Mouse (Mus musculus) adrenal gland, adult 8-10 months (tissue): ENCODE results near the gene Ech1. TPM values are rescaled to one million over a fixed set of nuclear protein-coding genes. Genes with fewer than 3 reads are reported as not detected.

Source experiments
- DNase-seq: peaks from one replicate; pipeline ENCODE4 v3.0.0; 2022
- total RNA-seq, 4 experiments: library from RNA; stranded (reverse); gene quantifications; 2 replicates each; pipeline ENCODE4 v1.2.4; 2022

Gene Ech1
- total RNA-seq = 100 to 1,000 TPM; 402 to 476 (median 431) TPM

GRCm38 (mm10) chr7:28824941-28825685 lies at the start of gene Ech1:
TSS of gene Ech1 (plus strand) at chr7:28825217.
- DNase-seq = peak; percentile 91

- DNase-seq = no peak
These were observed 46.2 kb upstream of the Ech1 start for GRCm38 (mm10) chr7:28778825-28779224.

- peak; percentile 69 for DNase-seq
These were observed 44.9 kb upstream of the Ech1 start for GRCm38 (mm10) chr7:28780067-28780658.

- DNase-seq = no peak
These were observed 44.2 kb upstream of the Ech1 start for GRCm38 (mm10) chr7:28780857-28781256.

- DNase-seq = no peak
These were observed 43.8 kb upstream of the Ech1 start for GRCm38 (mm10) chr7:28781261-28781663.

GRCm38 (mm10) chr7:28785161-28785560 lies 39.9 kb upstream of the Ech1 start:
- no peak for DNase-seq

GRCm38 (mm10) chr7:28787884-28788283 lies 37.1 kb upstream of the Ech1 start:
- no peak for DNase-seq

- no peak for DNase-seq
These were observed 36.5 kb upstream of the Ech1 start, which contains the start of gene Rinl for GRCm38 (mm10) chr7:28788307-28789195. TSS of gene Rinl (plus strand) at chr7:28788969.

- DNase-seq = no peak
These were observed 35.8 kb upstream of the Ech1 start for GRCm38 (mm10) chr7:28789235-28789634.

GRCm38 (mm10) chr7:28790066-28790806 lies 34.8 kb upstream of the Ech1 start:
- DNase-seq = no peak

- DNase-seq = no peak
These were observed 33.3 kb upstream of the Ech1 start for GRCm38 (mm10) chr7:28791706-28792105.

- DNase-seq = no peak
These were observed 32.4 kb upstream of the Ech1 start for GRCm38 (mm10) chr7:28792391-28793185.

GRCm38 (mm10) chr7:28793834-28794233 lies 31.2 kb upstream of the Ech1 start:
- no peak for DNase-seq

GRCm38 (mm10) chr7:28794496-28794895 lies 30.5 kb upstream of the Ech1 start:
- DNase-seq = no peak

- DNase-seq = no peak
These were observed 29.2 kb upstream of the Ech1 start for GRCm38 (mm10) chr7:28795832-28796231.

- peak; percentile 83 for DNase-seq
These were observed 28.4 kb upstream of the Ech1 start for GRCm38 (mm10) chr7:28796562-28796975.

- no peak for DNase-seq
These were observed 25.0 kb upstream of the Ech1 start for GRCm38 (mm10) chr7:28799994-28800393.

- no peak for DNase-seq
These were observed 23.6 kb upstream of the Ech1 start for GRCm38 (mm10) chr7:28801451-28801850.

- DNase-seq = no peak
These were observed 22.9 kb upstream of the Ech1 start for GRCm38 (mm10) chr7:28801901-28802670.

GRCm38 (mm10) chr7:28802846-28803588 lies 22.0 kb upstream of the Ech1 start:
- no peak for DNase-seq
